Mouse (Mus musculus): ENCODE data around the gene Pole4.

Gene Pole4

GRCm38 (mm10) chr6:82609339-82609926 lies 95.7 kb downstream of the Pole4 start:
- no peak for DNase-seq

DNA sequence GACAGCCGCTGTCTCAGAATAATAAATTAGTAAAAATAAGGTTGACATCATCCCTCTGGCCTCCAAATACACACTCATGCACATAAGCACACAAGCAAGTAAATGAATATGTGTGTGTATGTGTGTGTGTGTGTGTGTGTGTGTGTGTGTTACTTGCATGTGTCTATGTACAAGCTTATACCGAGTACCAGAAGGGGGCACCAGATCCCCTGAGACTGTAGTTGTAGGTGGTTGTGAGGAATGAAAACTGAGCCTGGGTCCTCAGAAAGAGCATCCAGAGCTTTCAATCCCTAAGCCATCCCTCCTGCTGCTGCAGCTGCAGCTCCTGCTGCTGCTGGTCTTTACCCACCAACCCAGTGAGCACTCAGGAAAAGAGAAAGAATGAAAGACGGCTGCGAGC lies 96.4 kb downstream of the Pole4 start:
- DNase-seq = no peak

DNA sequence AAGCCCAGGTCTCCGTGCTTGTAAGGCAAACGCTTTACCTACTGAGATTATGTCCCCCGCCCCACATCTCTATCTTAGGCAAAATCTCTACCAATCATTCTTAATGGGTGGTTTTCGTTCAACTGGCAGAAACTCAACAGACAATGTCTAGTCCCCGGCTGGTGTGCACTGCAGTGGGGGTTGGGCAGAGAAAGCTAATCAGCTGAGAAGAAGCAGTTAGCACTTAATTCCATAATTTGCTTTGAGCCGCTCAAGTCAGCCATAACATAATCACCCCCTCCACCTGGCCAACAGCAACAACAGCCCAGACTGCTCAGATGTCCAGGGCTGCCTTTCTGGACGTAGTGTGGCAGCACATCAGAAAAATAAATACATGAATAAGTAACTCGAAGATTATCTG lies 100.4 kb downstream of the Pole4 start:
- no peak for DNase-seq

- peak; percentile 20 to 70 for DNase-seq
These were observed 101.5 kb downstream of the Pole4 start for GRCm38 (mm10) chr6:82603665-82604064.

DNA sequence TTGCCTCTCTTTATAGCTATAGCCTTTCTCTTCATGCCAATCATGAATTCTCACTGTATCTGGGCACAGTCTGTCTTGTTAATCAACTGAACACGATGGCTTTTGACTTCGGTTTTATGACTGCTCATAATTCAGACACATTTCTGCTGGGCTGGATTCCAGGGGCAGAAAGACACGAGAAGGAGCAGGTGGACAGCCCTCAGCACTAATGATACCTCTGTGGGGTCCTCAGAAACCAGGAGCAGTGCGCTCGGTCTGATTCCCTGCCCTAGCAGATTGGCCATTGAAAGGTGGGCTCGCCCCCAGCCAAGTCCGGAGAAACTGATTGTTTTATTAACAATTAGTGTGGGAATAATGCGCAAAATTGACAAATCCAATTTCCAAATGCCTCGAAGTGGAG lies 101.9 kb downstream of the Pole4 start:
- no peak for DNase-seq

- no peak for DNase-seq
These were observed 109.6 kb downstream of the Pole4 start for GRCm38 (mm10) chr6:82595461-82596090.

GRCm38 (mm10) chr6:82589387-82589786 lies 115.8 kb downstream of the Pole4 start:
- DNase-seq = no peak

DNA sequence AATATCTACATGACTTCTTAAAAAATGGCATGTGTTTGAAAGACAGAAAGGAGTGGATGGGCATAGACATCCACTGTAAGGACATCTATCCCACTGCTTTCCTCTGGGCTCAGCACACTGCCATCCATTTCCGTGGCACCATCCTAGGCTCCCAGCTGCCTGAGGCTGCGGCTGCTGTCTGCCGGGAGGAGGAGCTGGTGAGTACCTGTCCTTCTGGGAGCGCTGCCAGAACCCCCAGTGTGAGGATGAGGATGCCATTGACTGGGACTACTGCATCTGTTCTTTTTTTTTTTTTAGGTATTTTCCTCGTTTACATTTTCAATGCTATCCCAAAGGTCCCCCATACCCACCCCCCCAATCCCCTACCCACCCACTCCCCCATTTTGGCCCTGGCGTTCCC lies 119.8 kb downstream of the Pole4 start:
- DNase-seq = no peak

DNA sequence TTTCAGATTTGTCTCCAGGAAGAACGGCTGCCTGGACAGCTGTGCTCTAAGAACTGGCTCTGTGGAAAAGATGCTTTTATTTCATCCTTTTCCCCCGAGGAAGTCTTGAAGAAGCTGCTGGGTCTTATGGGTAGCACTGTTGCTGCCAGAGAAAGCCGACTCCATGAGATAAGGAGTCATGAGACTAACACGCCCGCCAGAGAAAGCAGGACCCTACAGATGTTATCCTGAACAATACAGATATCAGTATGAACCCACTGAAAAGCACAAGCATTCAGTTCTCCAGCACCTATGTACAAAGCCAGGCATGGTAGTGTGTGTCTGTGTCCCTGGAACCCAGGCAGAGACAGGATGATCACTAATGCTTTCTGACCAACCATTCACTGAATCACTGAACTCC lies 129.7 kb downstream of the Pole4 start:
- no peak for DNase-seq

Measured in kidney, postnatal 36 days (tissue).